Mouse (Mus musculus): ENCODE results near the gene Slc20a1. TPM values are rescaled to one million over a fixed set of nuclear protein-coding genes. Genes with fewer than 3 reads are reported as not detected.

The Slc20a1 gene
- polyA plus RNA-seq, 1 experiment = 72.7 TPM

DNA sequence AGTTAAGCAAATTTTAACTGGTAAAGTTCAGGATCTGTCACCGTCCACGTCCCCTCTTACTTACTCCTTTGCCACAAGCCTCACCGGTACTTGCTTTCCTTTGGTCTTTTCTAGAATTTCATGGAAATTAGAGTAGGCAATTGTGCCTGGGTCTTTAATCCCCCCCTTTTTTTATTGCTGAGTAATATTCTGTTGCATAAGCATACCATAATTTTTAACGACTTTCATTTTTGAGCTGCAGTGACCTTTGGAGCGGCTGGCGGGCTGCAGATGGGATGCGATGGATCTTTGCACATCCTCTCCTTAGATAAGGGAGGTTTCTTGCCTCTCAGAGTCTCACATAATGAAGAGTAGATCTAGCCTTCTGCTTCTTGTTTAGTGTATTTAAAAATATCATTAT, 30.8 kb downstream of the Slc20a1 start:
- DNase-seq (ENCODE audit: low read depth) = no peak
- TF ChIP-seq CTCF (IDR thresholded peaks at IDR 0.05; ENCODE audit: borderline replicate concordance, extremely low read depth, insufficient read depth, insufficient read length) = no peak
- no peak for TF ChIP-seq POLR2A (IDR thresholded peaks at IDR 0.05; ENCODE audit: borderline replicate concordance, extremely low read depth, insufficient read depth, insufficient read length, poor library complexity, severe bottlenecking)

DNA sequence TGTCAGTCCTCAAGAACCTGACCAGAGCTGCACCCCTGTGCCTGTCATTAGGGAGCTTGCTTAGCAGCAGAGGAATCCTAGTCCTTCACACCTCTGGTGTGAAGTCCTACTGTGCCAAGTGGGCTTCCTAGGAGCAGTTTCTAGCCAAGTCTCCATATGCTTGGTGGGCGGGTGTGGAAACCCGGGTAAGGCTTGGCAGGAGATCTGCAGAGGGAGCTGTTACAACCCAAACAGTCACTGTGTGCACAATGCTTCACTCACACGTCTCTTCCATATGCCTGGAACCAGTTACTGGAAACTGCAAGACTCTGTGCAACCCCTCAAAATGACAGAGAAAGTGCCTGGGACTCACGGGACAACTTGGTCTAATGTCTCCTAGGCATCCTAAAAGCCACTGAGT, 33.5 kb downstream of the Slc20a1 start:
- DNase-seq (ENCODE audit: low read depth) = peak; percentile 90

DNA sequence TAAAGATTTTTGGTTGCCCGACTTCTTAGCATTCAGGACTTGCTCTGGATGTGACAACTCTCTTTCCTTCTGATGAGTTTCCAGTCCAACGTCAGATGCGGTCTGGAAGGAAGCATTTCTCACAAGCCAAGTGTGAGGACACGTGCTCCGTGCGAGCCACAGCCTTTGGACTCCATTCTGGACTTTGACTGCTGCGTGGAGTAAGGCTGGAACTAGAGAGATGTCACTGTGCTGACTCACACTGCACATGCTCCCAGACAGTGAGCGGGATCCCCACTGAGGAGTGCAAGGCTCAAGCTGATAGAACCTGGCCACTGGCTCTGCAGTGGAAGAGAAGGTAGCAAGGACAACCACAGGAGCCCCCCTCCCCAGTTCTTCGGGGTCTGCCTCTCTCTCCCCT, 33.9 kb downstream of the Slc20a1 start:
- DNase-seq (ENCODE audit: low read depth) = no peak
- no peak for TF ChIP-seq CTCF (IDR thresholded peaks at IDR 0.05; ENCODE audit: borderline replicate concordance, extremely low read depth, insufficient read depth, insufficient read length)
- no peak for TF ChIP-seq POLR2A (IDR thresholded peaks at IDR 0.05; ENCODE audit: borderline replicate concordance, extremely low read depth, insufficient read depth, insufficient read length, poor library complexity, severe bottlenecking)

More for the DNA sequence above, 33.5 kb downstream of the Slc20a1 start:
- no peak for TF ChIP-seq POLR2A (IDR thresholded peaks at IDR 0.05; ENCODE audit: borderline replicate concordance, extremely low read depth, insufficient read depth, insufficient read length, poor library complexity, severe bottlenecking)

DNA sequence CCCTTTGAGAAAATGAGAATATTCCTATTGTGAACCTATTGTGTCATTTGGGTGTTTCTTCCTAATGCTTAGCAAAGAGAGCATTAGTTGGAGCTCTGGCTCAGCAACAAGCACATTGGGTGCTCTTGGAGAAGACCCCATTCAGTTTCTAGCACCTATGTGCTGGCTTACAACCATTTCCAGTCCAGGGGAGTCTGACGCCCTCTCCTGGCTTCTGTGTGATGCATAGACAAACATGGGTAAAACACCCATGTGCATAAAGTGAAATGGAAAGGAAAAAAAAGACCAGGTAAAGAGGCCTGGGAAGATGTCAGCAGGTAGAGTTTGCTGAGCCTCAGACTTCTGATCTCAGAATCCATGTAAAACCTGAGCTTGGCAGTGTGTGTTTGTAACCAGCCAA, 34.7 kb downstream of the Slc20a1 start:
- no peak for DNase-seq (ENCODE audit: low read depth)
- TF ChIP-seq CTCF (IDR thresholded peaks at IDR 0.05; ENCODE audit: borderline replicate concordance, extremely low read depth, insufficient read depth, insufficient read length) = no peak
- no peak for TF ChIP-seq POLR2A (IDR thresholded peaks at IDR 0.05; ENCODE audit: borderline replicate concordance, extremely low read depth, insufficient read depth, insufficient read length, poor library complexity, severe bottlenecking)

DNA sequence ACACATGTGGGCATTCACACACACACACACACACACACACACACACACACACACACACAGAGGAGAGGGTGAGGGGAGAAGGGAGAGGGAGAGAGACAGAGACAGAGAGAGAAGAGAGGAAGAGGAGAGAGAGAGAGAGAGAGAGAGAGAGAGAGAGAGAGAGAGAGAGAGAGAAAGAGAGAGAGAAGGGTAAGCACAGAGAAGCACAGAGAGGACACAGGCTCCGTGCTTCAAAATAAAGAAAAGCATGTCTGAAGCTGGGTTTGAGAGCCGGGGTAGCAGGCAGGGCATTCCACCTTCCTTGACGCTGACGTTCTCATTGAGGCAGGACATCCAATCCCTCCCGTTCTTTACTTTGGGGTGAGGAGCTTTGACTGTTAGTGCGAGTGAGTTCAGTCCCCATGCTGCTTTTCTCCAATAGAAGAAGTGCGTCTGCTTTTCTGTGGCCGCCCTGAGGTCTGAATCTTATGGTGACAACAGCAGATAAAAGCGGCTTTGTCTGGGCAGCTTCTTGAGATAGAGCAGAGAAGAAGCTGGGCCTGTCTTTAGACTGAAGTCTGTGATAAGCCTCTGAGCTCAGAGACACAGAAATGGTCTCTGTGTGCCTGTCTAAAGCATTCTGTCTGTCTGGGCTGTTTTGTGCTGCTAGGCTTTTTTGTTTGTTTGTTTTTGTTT, 35.4 kb downstream of the Slc20a1 start:
- DNase-seq (ENCODE audit: low read depth) = no peak
- TF ChIP-seq POLR2A (IDR thresholded peaks at IDR 0.05; ENCODE audit: borderline replicate concordance, extremely low read depth, insufficient read depth, insufficient read length, poor library complexity, severe bottlenecking) (no peak), CTCF (IDR thresholded peaks at IDR 0.05; ENCODE audit: borderline replicate concordance, extremely low read depth, insufficient read depth, insufficient read length) (no peak)

DNA sequence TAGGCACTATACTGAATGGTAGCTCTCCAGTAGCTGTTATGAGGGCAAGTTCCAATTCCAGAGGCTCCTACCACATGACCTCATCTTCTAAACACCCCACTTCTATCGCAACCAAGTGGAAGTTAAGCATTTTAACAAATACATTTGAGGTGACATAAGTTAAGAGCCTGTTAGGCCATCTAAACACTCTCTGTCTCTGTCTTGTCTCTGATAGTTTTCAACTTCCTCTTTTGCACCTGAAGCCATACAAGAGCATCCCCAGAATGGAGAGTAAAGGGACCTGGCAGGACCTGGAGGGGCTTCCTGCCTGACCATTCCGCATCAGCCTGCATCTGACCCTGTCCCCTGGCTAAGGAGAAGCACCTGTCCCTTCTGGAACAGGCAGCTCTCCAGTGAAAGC, 36.2 kb downstream of the Slc20a1 start:
- DNase-seq (ENCODE audit: low read depth) = no peak
- no peak for TF ChIP-seq CTCF (IDR thresholded peaks at IDR 0.05; ENCODE audit: borderline replicate concordance, extremely low read depth, insufficient read depth, insufficient read length)
- no peak for TF ChIP-seq POLR2A (IDR thresholded peaks at IDR 0.05; ENCODE audit: borderline replicate concordance, extremely low read depth, insufficient read depth, insufficient read length, poor library complexity, severe bottlenecking)

DNA sequence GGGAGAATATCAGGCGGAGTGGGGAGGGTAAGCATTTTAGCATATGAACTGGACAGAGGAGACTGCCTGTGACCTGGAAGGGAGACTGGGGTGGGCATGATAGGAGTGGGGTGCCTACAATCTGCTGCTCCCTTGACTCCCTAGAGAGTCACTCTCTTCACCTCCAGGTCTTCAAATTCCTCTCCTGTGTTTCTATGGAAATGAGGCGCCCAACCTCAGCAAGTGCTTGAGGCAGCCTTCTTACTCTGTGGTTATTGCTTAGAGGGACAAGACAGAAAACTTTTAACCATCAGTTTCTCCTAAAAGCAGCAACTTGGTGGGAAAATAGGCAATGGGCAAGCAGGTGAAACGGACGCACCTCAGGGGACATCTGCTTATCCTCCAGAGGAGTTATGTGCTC, 38.0 kb downstream of the Slc20a1 start:
- DNase-seq (ENCODE audit: low read depth) = no peak
- TF ChIP-seq CTCF (IDR thresholded peaks at IDR 0.05; ENCODE audit: borderline replicate concordance, extremely low read depth, insufficient read depth, insufficient read length) = no peak
- no peak for TF ChIP-seq POLR2A (IDR thresholded peaks at IDR 0.05; ENCODE audit: borderline replicate concordance, extremely low read depth, insufficient read depth, insufficient read length, poor library complexity, severe bottlenecking)

DNA sequence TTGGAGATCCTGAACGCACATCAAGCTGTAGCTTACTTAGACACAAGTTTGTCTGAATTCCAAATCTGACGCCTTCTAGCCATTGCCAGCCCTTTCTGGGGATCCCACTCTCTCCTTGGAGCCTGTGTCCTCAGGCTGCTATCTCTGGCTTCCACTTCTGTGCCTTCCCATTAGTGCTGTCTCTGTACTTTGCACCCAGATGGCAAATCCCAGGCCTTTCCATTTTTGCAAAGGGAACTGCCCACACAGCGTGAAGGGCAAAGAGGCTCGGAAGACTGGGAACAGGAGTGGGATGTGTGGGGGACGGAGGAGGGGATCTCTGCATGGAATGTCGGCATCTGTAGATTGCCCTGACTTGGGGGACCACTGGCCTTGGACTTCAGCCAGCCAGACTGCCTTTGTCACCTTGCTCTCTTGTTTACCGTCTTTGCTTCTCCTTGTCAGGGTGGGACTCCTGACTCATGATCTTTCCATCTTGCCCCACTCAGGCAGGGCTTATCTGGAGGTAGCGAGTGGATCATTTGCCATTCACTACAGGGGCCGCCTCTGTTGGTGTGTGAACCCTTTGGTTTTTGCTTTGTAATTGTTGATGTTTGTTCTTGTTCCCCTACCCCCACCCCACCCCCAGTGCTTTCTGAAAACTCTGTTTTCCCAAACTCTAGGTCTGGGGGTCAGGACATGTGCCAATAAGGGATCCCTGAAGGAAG, 42.3 kb downstream of the Slc20a1 start:
- TF ChIP-seq CTCF (IDR thresholded peaks at IDR 0.05; ENCODE audit: borderline replicate concordance, extremely low read depth, insufficient read depth, insufficient read length) (no peak), POLR2A (IDR thresholded peaks at IDR 0.05; ENCODE audit: borderline replicate concordance, extremely low read depth, insufficient read depth, insufficient read length, poor library complexity, severe bottlenecking) (no peak)
- DNase-seq (ENCODE audit: low read depth) = no peak

DNA sequence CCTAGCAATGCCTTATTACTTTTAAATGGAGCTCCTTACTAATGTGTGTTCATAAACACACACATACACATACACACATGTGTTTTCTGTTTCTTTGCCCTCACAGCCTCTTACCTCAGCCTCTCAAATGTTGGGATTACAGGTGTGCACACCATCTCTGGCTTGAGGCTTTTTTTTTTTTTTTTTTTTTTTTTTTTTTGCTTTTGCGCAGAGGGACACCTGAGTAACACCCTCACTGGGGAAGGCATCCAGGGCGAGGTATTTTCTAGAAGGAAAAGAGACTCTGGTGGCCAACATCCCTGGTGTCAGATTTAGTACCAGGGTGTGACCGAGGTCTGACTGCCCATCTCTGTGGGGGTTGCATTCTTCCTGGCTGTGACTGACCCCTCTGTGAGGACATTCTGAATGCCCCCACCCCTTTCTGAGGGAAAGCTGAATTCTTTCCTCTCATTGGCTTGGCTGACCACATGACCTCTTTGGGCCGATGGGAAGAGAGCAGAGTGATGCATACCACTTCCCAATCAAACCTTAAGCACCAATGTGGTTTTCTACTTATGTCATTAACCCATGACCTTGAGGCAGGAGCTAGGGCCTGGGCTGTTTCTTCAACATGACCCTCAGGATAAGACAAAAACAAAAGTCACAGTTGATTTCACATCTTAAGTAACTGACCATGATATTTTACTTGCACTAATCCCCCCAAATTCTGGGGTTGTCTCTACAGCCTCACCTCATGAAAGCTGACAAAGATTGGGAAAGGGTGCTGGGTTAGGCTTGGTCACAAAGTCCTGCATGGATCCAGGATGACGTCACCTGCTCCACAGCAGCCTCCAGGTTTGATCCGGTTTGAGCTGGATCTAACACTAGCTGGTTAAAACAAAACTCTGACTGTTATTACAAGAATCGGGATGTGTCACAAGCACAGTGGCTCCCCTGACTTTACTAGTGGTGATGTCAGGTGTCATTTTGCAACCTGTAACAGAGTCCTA, 43.6 kb downstream of the Slc20a1 start:
- no peak for DNase-seq (ENCODE audit: low read depth)

DNA sequence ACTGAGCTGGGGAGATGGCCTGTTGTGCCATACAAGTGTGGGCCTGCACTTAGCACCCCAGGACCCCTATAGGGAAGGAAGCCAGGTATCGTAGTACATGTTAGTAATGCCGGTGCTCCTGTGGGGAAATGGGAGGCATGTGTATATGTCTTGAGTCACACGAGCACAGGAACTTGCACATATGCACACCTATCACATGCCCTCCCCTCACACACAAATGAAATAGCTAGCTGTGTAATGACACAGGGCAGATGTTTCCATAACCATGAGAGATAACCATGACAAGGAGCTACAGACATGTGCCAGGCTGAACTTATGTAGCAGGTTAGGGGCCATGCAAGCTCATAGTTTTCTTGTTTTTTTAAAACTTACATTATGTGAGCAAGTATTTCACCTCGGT, 44.4 kb downstream of the Slc20a1 start:
- TF ChIP-seq POLR2A (IDR thresholded peaks at IDR 0.05; ENCODE audit: borderline replicate concordance, extremely low read depth, insufficient read depth, insufficient read length, poor library complexity, severe bottlenecking) (no peak), CTCF (IDR thresholded peaks at IDR 0.05; ENCODE audit: borderline replicate concordance, extremely low read depth, insufficient read depth, insufficient read length) (no peak)

More for the DNA sequence above, 43.6 kb downstream of the Slc20a1 start:
- TF ChIP-seq CTCF (IDR thresholded peaks at IDR 0.05; ENCODE audit: borderline replicate concordance, extremely low read depth, insufficient read depth, insufficient read length) = no peak
- TF ChIP-seq POLR2A (IDR thresholded peaks at IDR 0.05; ENCODE audit: borderline replicate concordance, extremely low read depth, insufficient read depth, insufficient read length, poor library complexity, severe bottlenecking) = no peak

DNA sequence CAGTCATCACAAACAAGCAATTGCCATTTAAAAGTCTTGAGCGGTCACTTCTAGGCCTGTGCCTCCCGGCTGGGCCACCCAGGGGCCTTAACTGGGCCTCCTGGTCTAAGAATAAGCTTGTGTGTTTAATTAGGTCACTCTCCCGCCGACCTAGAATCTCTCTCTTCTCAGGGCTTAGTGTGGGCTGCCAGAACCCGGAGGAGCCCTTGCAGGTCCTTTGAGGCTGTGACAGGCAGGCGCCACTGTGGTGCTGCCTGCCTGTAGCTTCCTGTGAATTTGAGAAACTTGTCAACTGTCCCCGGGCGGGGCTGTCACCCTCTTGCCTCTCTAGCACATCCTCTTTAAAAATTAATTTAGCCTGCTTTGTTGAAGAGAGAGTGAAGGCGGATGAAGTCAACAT, 45.2 kb downstream of the Slc20a1 start:
- TF ChIP-seq POLR2A (IDR thresholded peaks at IDR 0.05; ENCODE audit: borderline replicate concordance, extremely low read depth, insufficient read depth, insufficient read length, poor library complexity, severe bottlenecking) (no peak), CTCF (IDR thresholded peaks at IDR 0.05; ENCODE audit: borderline replicate concordance, extremely low read depth, insufficient read depth, insufficient read length) (no peak)
- DNase-seq (ENCODE audit: low read depth) = no peak

More for the DNA sequence above, 44.4 kb downstream of the Slc20a1 start:
- no peak for DNase-seq (ENCODE audit: low read depth)

Data from brain, embryonic 14.5 days (tissue).